Mouse (Mus musculus) mouse trophoblast stem cell (cell line): ENCODE measurements around the gene Hcar1.

Source experiments
- in situ Hi-C, 2 experiments: fragments of 300-500 bp; cut with MseI, MboI; formaldehyde crosslinking; loops; 2 replicates in 1 of 2; 3 replicates in 1 of 2; pipeline ENCODE4 v1.15.1; 2025

The Hcar1 gene

GRCm38 (mm10) chr5:123863934-123864333 is 15.9 kb downstream of the Hcar1 start:
- in situ Hi-C loops: no loop called here

- in situ Hi-C loops: no loop called here
Observed at GRCm38 (mm10) chr5:123862374-123863350, 17.2 kb downstream of the Hcar1 start.

- in situ Hi-C loops: no loop called here
Observed at GRCm38 (mm10) chr5:123858798-123859197, 21.0 kb downstream of the Hcar1 start.

- in situ Hi-C loops: no loop called here
Observed at GRCm38 (mm10) chr5:123854511-123854910, 25.3 kb downstream of the Hcar1 start.

DNA sequence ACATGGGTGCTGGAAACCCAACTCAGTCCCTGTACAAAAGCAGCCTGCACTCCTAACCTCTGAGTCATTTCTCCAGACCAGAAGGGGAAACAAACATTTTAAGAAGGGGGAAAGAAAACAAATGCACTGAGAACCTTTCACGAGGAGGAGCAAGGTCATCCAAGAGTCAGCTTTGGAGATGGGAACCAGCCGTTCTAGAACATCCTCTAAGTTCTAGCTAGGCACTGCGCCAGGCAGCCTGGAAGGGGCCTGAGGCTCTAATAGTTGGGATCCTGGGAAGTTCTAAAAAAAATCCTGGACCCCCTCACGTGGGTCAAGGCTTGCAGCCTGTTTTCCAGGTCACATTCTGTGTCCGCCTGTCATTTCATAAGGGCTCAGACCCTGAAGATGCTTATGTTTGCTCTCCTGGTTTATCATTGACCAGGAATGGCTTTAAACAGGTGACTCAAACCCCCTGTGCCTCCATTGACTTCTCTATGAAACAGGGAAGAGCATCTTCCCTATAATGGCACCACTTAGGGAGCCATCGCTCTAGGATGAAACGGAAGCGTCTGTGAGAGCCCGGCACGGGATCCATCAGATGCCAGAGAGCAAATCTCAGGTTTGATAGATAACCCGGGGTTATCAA is 25.8 kb downstream of the Hcar1 start:
- in situ Hi-C loops: no loop called here

GRCm38 (mm10) chr5:123851398-123851797 is 28.4 kb downstream of the Hcar1 start:
- in situ Hi-C loops: no loop called here

DNA sequence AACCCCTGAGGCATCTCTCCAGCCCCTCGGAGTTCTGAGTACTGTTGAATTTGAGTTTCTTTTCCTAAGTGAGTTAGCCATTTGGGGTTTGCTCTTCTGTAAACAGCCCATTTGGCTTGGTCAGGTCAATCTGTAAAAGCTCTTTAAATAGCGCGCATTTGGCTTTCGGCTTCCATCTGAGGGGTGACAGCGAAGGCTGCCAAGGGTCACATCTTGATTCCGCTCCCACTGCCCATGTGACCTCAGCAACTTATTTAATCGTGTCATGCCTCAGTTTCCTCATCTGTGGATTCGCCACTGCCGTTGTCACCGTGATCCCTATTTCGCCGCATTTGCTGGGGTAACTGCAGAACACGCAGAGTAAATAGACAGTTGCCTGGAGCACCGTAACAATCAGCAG is 35.5 kb downstream of the Hcar1 start:
- in situ Hi-C loops: no loop called here

- in situ Hi-C loops: no loop called here
Observed at GRCm38 (mm10) chr5:123843816-123844215, 36.0 kb downstream of the Hcar1 start.

DNA sequence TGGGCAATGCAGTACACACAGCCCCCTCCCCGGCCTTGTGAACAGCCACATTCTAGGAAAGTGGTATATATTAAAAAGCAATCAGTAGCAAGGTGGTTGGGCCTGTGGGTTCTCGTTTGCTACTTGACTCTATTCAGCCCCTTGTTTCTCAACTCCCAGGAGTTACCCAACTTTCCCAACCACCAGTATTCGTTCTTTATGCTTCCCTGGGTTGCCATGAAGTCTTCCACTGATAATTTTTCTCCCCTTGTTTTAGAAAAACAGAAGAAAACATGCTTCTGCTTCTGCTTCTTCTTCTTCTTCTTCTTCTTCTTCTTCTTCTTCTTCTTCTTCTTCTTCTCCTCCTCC is 36.9 kb downstream of the Hcar1 start:
- in situ Hi-C loops: no loop called here

DNA sequence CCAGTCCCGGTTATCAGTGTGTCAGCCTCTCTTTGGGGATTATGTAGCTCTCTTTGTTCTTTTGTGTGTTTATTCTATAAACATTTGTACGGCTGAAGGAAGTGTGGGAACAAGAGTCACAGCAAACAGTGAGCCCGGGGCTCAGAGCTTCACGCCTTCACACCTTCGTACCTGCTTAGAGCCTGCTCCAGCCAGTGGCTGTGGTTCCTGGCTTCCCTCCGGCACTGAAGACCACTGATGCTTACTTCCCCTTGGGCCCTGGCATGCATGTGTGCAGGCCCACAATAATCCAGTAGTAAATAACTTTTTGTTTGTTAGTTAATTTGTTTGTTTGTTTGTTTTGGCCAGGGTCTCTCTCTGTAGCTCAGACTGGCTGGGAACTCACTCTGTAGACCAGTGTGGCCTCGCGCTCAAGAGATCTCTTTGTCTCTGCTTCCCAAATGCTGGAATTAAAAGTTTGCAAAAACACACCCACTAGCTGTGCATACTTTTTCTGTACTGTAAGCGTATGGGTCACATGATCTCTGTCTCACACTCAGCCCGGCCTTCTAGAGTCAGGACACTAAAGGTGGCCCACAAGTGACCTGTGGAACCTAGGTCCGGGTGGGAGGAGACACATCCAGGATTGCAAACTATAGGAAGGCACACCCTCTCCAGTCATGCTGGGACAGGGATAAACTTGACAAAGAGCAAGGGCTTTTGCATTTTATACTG is 37.4 kb downstream of the Hcar1 start:
- in situ Hi-C loops: no loop called here

DNA sequence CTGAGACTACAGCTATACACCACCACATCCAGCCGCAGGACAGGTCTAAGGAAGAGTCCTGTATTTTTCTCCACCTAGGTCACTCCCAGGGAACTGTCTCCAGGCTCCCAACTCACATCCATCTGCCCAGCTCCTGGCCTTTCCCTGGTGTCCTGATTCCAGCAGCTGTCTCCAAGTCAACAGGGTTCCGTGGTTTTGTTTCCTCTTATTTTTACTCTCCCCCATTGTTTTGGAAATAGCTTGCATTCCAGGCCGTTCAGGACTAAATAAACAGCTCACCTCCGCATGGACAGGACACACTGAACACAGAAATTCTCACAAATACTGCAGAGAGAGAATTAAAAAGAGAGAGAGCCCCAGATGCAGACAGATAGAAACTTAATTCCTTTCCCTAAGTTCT is 42.4 kb downstream of the Hcar1 start:
- in situ Hi-C loops: no loop called here

- in situ Hi-C loops: no loop called here
Observed at GRCm38 (mm10) chr5:123834836-123835235, 45.0 kb downstream of the Hcar1 start.

- in situ Hi-C loops: no loop called here
Observed at GRCm38 (mm10) chr5:123832309-123832708, 47.5 kb downstream of the Hcar1 start.

GRCm38 (mm10) chr5:123827659-123828091 is 52.1 kb downstream of the Hcar1 start:
- in situ Hi-C loops: no loop called here
